Mouse (Mus musculus): ENCODE data around the gene Klf3.

GRCm38 (mm10) chr5:64807159-64807558 lies 4.0 kb downstream of the Klf3 start:
- TF ChIP-seq POLR2A (IDR thresholded peaks at IDR 0.05; ENCODE audit: low read depth, low read length) = no peak
- TF ChIP-seq CTCF (IDR thresholded peaks at IDR 0.05; ENCODE audit: extremely low read depth, insufficient read depth, insufficient read length, insufficient replicate concordance) = no peak

Measured in spleen, adult 2 months (tissue).